Mouse (Mus musculus) thymus, postnatal 10 days (tissue): ENCODE measurements at regions not wholly inside any gene's neighbourhood (a gene's known extent, or its start where the extent isn't known, plus 50 kb on each side); places are given as distances from the start of the nearest gene placed in this dataset.

Experiments
- DNase-seq, 2 experiments: peaks; one replicate each; pipeline ENCODE4 v3.0.0; 2021; ENCODE audit warnings: low spot score in 2 of 2

- DNase-seq, result no peak
Observed at GRCm38 (mm10) chr6:127298105-127298504, 146.1 kb upstream of the Ccnd2 start.

- DNase-seq, result no peak
Observed at GRCm38 (mm10) chr6:127311192-127312054, 135.2 kb upstream of the Parp11 start.

- DNase-seq, result no peak
Observed at GRCm38 (mm10) chr6:127317309-127317708, 129.3 kb upstream of the Parp11 start.

- DNase-seq, result no peak
Observed at GRCm38 (mm10) chr6:127318746-127319582, 127.7 kb upstream of the Parp11 start.

GRCm38 (mm10) chr6:127320600-127320999, 126.0 kb upstream of the Parp11 start:
- no peak for DNase-seq

GRCm38 (mm10) chr6:127321031-127321430, 125.6 kb upstream of the Parp11 start:
- no peak for DNase-seq

GRCm38 (mm10) chr6:127322398-127322797, 124.2 kb upstream of the Parp11 start:
- no peak for DNase-seq

DNA sequence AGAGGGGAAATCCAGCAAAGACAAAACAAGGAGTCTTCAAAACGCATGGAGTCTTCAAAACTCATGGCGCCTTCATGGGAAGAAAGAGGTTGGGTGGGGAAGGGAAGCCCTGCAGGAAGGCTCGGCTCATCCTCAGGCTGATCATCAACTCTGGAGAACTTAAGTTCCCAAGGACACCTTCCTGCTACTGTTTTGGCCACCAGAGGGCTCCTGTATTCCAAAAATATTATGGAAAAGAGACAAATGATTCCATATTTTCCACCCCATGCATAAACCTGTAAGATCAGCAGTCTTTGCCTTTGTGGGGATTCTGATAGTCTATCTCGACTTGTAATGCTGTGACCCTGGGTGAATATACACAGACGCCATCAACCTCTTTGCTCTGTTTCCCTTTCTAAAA, 121.7 kb upstream of the Parp11 start:
- no peak for DNase-seq

DNA sequence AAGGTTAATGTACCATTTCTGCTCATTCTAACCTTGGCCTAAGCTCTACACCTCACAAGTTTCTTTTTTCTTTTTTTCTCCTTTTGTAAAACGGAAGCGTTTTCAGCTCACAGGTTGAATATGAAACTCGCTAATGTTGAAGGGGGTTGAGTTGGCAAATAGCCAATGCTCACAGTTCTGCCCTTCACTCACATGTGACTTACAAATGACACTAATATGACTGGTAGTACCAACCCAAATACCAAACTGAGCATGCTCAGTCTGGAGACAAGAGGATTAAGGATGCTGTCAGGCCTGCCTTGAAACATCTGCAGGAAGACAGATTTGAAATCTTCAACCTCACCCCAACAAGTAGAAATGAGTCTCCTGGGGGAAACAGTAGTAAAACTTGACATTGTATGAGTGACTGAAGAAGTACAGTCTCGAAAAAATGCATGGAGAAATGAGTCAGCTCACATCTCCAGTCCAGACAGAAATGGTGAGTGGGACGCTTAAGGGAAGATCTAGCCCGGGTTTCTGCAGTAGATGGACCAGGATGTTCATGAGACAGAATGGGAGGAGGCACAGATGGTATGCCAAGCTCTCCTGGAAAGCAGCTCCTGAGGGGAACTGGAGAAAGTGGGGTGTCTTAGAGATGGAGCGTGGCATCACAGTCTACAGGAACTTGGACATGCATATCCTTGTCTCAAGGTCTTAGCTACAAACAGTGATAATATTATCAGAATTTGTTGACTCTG, 120.9 kb upstream of the Parp11 start:
- DNase-seq, result no peak

GRCm38 (mm10) chr6:127326333-127326729, 120.3 kb upstream of the Parp11 start:
- DNase-seq, result no peak

DNA sequence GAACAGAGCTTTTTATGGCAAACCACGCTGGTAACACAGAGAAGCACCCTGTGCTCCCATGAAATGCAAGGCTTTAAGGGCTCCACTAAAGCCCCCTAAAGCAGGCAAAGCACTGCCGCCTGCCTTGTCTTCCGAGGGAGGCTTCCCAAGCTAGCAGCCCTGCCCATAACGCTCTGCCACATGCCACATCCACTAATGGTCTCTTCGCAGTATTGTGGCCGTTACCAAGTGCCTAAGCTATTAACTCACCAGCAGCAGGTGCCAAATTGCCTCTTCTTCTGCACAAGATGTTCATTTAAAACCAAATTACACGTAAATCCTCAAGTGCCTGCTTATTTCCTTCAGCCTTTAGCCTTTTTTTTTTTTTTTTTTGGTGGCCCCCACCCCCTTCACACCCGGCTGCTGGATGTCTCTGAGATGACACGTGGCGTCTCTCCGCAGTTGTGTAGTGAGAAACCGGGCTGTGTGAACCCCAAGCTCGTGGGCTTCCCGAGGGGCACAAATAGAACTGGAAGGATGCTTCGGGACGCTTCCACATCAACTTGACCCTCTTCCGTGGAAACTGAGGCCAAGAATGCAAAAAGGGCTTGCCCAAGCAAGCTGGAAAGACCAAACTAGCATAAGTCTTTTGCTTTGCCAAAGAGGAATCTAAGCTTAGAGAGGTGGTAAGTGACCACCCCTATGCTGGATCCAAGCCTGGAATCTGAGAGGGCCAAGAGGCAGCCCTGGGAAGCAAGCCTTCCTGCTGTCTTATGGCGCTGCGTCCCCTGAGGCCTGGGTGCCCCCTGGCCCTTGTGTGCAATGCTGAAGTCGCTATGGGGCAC, 117.2 kb upstream of the Parp11 start:
- no peak for DNase-seq

- peak; percentile 89 to 92 for DNase-seq
Observed at GRCm38 (mm10) chr6:127330015-127330705, 116.5 kb upstream of the Parp11 start.

GRCm38 (mm10) chr6:127331091-127331490, 115.5 kb upstream of the Parp11 start:
- DNase-seq, result no peak

DNA sequence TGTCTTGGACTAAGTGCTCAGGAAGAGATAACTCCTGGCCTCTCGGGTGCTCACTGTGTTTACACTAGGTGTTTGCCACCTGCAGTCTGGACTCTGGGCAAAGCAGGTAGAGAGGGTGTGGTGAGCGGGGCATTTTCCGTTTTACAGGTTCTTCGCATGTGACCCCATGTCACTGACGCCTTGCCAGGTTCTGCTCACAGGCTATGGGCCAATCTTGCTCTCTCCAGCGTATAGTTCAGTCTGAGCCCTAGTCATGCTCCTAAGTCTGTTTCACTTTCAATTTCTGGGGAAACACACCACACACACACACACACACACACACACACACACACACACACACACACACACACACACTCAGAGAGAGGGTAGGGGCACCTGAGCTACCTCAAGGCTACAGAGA, 112.4 kb upstream of the Parp11 start:
- DNase-seq, result no peak

DNA sequence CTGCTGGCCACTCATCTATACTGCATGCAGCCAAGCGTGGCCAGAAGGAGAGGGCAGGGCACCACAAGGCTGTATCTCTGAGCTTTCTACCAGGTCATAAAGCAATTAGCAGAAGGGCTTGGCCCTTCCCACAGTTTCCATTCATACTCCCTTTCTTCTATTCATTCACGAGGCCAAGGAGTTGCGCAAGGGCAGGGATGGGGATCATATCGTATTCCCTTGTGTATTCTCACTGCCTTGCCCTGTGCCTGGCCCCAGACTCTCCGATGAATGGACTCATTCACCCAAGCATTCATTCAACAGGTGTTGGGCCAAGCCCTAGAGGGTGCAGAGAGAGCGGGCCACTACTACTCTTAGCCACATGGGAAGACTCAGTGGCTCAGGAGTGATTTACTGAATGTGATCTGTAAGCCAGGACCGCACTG, 111.2 kb upstream of the Parp11 start:
- no peak for DNase-seq

- DNase-seq, result no peak
Observed at GRCm38 (mm10) chr6:127335996-127336660, 110.5 kb upstream of the Parp11 start.

GRCm38 (mm10) chr6:127336681-127337397, 109.8 kb upstream of the Parp11 start:
- peak; percentile 60 to 67 for DNase-seq

DNA sequence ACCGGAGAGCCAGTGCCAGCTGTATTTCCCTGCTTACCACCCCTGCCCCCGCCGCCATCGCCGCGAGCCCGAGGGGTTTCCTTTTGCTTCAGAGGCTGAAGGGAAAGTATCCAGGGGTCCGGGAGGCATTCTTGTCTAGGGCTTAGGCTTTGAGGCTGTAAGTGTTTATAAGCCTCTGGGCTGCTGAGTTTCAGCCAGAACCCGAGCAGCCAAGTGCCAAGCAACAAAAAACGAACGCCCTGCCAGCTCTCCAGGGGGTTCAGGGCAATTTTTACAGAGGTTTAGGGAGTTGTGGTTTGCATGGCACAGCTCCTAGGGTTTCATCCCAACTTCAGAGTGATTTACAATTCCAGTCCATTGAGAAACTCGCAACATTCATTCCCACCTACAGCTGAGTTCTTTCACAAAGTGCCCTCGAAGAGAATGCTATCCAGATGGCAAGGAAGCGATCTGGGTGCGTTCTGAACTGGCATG, 109.2 kb upstream of the Parp11 start:
- DNase-seq, result peak in 1 of 2 experiments; percentile 15

- no peak for DNase-seq
Observed at GRCm38 (mm10) chr6:127338412-127338811, 108.2 kb upstream of the Parp11 start.
